Mouse (Mus musculus): ENCODE measurements around the gene Trim9. TPM values are rescaled to one million over a fixed set of nuclear protein-coding genes. Genes with fewer than 3 reads are reported as not detected.

Gene Trim9
- 100 to 1,000 TPM; 306 to 313 TPM for total RNA-seq (2021)
- long read RNA-seq, full-length matches to known transcripts = 77 of 306 reads
- long read RNA-seq, partial matches to known transcripts = 54 of 306 reads
- long read RNA-seq, other reads (novel, unspliced or antisense) = 175 of 306 reads

DNA sequence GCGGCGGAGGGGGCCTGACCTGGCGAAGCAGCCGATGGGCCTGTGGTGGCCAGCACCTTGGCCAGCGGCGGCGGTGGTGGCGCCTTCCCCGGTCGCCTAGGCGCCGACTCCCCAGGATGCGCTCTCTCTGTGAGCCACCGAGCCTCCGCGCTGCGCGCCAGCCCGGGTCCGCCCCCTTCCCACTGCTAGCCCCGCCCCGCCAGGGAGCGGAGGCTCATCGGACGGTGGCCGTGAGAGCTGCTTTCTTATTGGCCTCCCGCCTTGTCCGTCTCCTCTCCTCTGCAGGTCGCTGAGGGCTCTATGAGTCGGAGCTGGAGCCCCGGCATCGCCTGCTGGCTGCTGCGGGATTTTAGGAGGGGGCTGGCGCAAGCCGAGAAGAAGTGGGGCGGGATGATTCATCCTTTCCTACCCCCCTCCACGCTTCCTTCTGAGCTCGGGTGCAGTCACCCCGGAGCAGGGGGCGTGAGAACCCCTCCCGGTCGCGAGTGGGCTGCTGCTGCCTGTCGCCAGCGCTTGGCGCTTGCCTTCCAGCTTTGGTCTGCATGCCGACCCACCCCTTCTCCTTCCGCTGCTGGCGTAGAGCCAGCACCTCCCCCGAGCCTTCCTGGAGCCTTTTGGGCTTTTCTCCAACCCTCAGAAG lies at the start of gene Trim9:
Gene Trim9, minus strand, starts transcription at position 413 of the 640 bp plus-strand sequence.
- DNase-seq (ENCODE audit: low spot score in 2 of 2) = peak; percentile 98 to 99

DNA sequence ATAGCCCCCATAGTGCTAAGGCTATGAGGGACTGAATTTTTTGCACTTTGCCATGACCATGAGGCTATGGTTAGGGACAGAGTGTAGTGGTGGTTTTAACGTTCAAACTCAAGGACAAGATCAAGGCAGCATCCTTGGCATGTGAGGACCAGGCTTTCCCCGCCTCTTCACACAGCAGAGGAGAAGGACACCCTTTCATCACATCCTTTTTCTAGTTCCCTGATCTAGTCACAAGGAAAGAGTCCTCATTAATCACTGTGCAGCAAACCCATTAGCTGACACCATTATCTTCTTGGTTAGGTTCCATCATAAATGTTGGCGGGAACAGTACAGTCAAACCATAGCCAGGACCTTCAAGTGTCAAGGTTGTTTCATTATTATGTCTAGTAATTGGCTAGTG lies 47.6 kb upstream of the Trim9 start:
- no peak for DNase-seq (ENCODE audit: low spot score in 2 of 2)

DNA sequence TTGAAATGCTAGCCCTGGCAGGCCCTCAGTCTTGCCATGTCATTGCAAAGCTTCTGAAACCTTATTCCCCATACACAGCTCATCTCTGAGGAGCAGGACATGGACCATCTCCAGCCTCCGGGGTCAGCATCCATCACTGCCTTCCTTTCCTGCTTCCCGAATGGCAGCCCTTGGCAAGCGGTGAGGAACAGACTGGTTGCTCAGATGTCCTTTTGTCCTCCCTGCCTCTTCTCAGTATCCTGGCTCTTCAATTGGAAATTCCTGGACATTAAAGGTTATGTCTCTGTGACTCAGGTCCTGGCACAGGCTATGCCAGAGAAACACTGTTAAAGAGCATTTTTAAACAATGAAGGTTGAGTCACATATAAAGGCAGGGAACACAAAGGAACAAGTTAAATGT lies 43.8 kb upstream of the Trim9 start:
- DNase-seq (ENCODE audit: low spot score in 2 of 2) = no peak

DNA sequence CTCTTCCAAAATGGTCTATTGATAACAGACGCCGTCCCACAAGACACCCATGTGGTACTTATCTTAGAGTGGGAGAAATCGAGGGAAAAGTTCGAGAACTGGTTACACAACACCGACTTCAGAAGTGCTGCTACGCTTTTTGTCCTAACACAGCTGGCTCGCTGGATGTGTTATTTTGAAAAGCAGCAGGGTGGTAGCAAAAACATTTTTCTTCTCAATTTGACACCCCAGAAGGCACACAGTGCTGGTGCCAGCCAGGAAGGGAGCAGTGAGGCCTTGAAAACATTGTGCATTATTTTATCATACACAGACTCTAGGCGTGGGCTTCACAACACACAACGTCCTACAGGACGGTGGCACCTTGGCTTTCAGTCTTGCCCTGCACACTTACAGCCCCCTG lies 27.6 kb upstream of the Trim9 start:
- no peak for DNase-seq (ENCODE audit: low spot score in 2 of 2)

DNA sequence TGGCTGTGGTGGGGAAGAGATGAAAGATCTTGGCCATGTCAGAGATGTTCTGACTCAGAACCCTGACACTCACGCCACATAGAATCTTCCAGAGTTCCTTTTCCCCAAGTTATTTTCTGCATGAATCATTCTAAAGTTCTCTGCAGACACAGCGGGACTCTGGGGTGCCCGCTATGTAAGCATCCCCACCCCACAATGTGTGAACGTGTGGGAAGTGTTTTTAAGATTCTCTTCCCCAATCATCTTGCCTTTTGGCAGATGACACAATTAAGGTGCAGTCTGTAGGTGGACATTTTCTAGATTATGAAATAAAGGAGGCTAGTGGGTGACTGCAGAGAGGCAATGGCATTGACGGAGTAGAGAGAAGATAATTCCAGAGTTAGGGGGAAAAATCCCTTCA lies 25.5 kb upstream of the Trim9 start:
- DNase-seq (ENCODE audit: low spot score in 2 of 2) = no peak

DNA sequence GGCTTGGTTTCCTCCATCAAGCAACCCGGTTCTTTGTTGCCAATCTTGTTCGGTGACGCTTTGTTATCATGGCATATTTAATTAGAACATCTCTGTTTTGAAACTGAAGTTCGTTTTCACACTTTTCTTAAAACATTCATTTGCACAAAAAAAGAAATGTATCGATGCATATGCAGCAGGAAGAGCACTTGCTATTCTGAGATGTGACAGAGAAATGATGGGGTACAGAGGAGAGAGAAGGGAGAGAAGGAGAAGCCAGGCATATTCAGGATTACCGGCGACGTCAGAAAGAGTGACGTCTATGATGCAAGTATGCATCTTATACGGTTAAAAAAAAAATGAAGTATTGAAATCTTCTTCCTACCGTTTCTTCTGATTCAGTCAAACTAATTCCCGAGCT lies 21.9 kb upstream of the Trim9 start:
- no peak for DNase-seq (ENCODE audit: low spot score in 2 of 2)

DNA sequence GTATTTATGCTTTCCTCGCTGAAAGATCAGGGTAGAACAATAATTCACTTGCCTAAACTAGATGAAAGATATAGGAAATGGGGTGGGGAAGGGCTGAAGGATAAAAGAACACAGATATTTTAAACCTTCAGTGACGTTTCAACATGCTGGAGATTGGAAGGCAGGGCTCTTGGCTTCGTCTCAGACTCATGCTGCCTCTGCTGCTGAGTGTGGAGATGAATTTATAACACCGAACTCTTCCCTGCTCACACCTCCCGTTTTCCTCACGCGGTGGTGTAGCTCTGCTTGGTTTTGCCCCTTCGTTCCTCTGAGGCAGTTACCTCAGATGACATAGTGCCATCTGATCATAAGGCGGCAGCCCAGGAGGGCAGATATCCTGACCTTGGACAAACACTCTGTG lies 21.4 kb upstream of the Trim9 start:
- DNase-seq (ENCODE audit: low spot score in 2 of 2) = peak in 1 of 2 experiments; percentile 17

DNA sequence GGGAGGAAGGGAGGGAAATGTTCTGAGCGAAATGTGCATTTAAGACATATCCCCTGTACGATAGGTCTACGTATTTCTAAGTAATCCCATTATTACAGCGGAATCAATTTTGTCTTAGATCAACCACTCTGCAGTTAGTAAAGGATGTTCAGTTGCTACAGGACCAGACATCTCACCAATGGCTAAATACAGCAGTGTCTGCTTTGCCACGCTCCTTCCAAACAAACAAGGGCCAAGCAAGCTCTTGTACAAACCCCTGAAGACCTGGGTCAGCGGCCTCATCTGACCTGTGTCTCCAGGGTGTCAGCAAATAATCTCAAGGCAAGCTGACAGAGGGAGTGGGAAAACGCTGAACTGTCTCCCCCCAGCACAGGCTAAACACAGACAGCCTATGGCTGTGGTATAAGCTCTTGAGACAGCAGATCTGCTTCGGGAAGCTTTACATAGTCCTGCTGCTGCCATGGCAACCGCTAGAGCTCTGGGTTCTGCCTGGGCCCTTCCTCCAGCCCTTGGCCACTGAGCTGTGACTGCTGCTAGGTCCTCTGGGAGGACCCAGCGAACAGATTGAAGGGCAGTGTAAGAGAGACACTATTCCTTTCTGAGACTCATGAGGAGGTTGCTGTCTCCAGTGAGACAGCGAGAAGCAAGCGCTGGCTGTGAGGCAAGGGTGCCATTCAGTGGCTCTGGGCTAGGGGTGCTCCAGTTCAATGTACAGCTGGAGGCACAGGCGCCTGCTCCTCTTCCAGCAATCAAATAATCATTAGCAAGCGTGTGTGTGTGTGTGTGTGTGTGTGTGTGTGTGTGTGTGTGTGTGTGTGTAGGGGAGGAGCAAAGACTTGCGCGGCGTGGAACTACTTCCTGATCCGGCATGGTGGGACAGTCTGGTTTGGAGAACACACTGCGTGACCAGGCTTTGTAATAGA lies 20.2 kb upstream of the Trim9 start:
- DNase-seq (ENCODE audit: low spot score in 2 of 2) = peak; percentile 69 to 80

DNA sequence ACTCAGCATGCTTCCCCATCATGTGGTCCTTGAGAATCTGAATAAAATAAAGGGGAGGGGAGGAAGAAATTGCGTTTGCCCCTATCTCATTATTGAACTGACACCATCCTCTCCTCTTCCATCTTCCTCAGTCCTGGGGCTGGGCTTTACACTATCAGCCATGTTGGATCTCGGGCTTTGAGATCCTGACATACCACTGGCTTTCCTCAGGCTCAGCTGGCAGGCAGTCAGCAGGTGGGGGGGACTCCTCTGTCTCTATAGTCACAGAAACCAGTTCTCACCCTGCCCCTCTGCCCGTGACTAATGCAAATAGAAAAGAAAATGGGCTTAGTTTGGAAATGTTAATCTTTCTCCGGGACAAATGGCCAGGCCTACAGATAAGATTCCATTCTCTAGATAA lies 15.6 kb upstream of the Trim9 start:
- DNase-seq (ENCODE audit: low spot score in 2 of 2) = no peak

DNA sequence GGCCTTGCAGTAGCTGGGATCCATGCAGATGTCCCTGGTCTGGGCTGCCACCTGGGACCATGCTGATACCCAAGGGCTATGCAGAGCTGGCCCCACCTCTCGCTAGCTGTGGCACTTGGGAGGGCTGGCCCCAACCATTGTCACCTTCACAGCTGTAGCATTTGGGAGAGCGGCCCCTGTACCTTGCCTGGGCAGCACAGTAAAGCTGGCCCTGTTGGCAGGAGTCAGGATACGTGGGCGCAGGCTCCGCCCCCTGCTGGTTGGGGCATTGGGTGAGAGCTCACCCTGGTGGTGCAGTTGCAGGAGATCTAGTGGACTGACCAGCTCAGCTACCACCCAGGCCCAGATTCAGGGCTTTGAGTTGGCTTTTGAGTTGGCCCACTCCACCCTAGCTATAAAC lies 12.9 kb upstream of the Trim9 start:
- no peak for DNase-seq (ENCODE audit: low spot score in 2 of 2)

DNA sequence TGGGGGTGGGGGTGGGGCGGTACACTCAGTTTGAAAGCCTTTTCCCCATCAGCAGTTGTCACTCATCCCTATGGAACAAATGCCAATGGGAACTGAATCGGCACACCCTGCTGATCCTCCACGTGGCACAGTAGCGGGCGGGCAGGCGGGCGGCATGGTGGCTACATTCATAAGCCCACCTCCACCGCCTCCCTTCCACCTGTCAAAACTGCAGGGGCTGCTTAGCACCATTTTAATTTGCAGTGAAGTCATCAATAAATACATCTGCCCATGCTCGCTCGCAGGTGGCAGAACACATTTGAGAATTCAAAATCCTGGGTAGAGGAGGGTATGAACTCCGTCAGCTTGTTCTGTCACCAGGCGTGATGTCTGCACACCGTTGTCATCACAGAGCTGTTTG lies 12.0 kb upstream of the Trim9 start:
- DNase-seq (ENCODE audit: low spot score in 2 of 2) = peak; percentile 73 to 91

DNA sequence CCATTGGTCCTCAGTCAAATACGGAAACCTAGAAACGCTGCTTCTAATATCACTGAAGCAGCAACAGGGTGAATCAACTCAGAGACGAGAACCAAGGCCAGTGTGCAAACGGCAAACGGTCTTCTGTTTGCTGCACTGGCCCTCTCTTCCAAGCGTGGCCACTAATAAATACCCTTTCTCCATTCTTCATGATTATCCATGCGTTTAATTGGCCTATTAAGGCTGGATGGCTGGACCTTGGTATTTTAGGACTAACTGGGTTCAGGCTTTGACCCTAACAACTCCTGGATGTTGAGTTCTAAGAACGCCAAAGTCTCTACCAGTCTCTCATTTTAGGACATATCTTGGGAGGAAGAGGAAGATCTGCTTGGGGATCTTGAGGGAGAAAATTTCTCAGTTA lies 7.5 kb upstream of the Trim9 start:
- no peak for DNase-seq (ENCODE audit: low spot score in 2 of 2)

DNA sequence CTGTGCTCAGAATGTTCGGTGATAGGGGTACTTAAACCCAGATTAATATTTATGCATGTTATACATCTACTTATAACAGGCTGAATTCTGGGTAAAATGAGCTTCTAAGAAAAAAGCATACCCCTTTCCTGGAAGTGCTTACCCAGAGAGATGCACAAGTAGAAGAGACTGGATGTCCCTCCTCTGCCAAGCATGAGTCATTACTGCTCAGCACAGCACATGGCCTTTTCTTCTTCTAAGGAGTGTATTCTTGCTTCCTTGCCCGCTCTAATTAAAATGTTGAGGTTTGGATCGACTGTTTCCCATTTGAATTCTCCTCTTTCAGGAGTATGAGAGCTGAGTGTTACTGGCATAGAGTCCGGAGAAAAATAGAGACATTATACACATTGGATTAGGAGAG lies 3.1 kb upstream of the Trim9 start:
- DNase-seq (ENCODE audit: low spot score in 2 of 2) = peak; percentile 27 to 65

DNA sequence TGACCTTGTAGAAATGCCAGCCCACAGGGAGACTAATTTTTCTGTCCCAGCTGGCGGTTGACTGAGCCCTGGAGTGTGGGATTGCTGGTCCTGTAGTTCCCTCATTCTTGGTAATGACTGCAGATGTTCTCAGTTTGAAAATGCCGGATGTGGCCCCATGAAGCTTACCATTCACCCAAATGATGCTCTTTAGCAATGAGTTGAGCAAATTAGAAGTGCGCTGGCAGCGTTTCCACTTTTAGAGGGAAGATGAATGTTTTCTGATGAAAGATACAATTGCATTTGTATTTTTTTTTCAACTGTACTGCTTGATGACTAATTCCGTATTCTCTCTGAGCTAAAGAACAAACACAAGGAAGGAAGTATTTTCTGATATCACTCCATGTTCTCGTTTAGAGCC lies 2.4 kb upstream of the Trim9 start:
- DNase-seq (ENCODE audit: low spot score in 2 of 2) = peak in 1 of 2 experiments; percentile 47

DNA sequence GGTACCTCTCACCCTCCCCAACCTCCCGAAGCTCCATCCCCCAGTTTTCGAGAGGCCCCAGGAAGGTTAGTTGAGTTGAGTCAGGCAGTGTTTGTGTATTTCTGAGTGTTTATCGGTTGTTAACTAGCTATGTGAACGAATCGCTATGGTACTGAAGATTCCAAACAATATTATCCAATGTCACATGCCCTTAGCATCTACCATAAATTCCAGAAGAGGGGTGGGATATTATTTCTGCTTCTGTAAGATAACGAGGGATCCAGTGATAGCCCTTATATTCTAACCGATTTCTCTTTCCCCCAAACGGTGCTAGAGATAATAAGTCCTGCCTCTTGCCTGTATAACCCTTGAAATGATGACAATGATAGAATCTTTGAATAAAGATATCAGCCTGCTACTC lies 612 bp upstream of the Trim9 start:
- no peak for DNase-seq (ENCODE audit: low spot score in 2 of 2)

DNA sequence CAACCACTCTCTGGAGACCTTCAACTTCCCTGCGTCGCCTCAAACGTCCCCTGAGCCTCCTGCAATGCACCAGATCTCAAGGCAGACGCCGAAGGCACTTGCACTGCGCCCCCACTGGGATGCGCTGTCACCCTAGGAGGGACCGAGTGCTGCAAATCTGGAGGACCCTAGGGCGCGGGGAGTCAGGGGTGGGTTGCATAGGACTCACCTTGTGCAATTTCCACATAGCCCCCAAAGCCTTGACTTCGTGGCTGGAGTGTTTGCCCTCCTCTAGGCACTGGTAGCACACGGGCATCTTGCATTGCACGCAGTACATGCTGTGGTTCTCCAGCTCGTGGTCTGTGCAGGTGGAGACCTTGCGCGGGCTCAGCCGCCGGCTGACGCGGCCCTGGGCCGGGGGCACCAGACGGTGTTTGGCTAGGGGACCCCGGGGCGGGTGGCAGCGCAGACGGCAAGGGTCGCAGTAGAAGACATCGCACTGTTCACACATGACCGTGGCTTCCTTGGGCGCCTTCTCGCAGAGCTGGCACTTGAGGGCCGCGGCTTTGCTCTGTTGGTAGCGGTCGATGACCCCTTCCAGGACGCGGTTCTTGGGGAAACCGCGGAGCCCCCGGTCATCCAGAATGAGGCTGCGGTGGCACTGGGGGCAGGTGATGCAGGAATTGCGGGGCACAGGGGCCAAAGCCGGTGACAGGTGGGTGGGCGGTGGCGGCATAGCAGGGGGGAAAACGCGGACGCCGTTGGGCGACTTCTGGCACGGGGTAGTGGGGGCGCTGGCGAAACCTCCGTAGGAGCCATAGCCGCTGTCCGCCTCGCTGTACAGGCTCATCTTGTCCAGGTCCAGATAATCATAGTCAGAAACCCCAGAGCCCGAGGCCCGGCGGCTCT lies 1.0 kb downstream of the Trim9 start:
- DNase-seq (ENCODE audit: low spot score in 2 of 2) = peak; percentile 78 to 84

DNA sequence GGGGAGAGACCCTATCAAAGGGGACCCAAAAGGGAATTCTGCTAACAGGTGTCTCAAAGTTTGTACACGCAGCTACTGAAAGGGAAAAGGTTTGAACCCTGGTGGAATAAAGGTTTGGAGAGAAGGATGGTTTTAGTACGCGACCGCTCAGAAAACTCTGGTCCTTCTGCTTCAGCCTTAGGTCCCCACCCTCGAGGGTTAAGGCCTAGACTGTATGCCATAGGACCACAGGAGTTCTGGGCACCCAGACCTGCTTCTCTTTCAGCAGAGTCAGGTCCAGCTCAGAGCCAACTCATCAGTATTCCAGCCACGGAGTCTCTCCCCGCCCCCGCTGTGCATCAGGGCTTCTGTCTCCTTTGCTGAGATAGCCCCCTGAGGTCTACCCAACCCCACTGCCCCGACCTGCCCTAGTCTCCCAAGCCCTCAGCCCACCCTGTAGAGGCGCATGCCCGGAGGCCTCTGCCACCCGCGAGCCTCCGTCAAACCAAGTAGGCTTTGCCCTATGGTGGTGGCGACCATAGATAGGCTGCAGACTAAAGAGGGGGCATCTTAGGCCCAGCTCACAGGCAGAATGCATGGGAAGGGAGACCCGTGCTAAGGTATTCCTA lies 1.8 kb downstream of the Trim9 start:
- peak in 1 of 2 experiments; percentile 63 for DNase-seq (ENCODE audit: low spot score in 2 of 2)

DNA sequence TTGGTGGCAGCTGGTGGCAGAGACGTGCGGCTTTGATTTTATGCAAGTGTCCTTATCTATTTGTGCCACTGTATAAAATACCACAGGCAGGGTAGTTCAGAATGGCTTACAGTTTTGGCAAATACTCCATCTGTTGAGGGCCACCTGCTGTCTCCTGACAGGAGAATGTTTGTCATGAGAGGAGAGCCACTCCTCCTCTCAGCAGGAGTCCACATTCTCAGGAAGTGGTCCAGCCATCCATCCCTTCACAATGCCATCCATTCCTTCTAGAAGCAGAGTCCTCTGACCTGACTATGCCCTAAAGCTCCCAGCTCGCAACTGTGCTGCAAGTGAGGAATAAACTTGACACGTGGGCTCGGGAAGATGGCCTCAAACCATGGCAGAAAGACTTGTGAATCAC lies 12.2 kb downstream of the Trim9 start:
- no peak for DNase-seq (ENCODE audit: low spot score in 2 of 2)

DNA sequence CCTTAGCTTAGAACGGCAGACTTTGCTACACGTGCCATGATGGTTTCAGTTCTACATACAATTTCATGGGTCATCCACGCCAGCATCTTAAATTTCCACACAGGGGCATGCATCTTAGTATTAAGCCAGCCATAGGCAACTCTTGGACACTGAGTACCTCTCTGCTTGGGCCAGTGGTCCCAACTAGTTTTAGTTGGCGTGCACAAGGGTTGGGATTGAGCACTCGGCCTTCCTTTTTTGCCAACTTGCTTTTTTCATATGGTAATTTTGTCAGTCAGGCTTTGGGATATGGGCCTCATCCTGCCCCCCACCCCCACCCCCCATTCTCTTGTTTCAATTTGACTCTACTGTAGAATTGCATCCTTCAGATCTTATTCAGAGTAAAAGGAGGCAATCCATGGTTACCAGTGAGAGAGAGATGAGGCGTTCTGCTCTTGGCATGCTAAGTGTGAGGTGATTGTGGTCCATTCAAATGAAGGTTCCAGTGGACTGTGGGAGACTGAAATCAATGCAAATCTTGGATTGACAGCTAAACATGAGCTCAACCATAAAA lies 14.1 kb downstream of the Trim9 start:
- no peak for DNase-seq (ENCODE audit: low spot score in 2 of 2)

DNA sequence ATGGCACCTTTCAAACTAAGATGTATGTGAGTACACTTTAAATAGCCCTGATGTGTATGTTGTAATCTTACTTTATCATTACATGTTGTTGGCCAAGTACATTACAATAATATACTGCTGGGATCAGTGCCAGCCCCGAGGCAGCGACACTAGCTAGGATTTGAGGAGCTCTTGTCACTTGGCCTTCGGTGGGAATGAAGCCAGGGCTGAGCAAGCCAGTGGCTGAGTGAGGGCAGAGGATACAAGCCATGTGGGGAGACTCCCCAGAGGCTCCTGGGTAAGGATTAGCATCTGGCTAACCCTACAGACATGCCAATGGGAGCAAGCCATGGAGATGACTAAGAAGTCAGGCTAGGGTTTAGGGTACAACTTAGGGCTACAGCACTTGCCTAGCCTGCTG lies 18.4 kb downstream of the Trim9 start:
- DNase-seq (ENCODE audit: low spot score in 2 of 2) = no peak

DNA sequence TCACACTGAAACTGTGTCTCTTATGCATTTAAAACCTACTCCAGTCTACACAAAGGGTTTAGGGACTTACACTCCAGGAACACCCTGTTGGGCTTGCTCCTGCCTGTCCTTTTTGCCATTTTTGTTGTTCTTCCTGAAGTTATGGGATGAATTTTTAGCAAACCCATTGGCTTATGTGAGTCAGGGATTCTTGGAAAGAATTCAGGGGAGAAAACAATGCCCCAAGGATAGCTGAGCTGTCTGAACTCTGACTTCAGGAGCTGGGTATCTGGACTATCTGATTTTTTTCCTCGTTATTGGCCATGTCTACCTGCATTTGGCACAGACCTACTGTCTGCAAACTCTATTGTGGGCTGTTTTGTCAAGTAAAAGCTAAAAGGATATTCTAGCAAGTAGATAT lies 20.5 kb downstream of the Trim9 start:
- no peak for DNase-seq (ENCODE audit: low spot score in 2 of 2)
